Mouse (Mus musculus) forebrain, embryonic 15.5 days (tissue): ENCODE measurements at regions not wholly inside any gene's neighbourhood (a gene's known extent, or its start where the extent isn't known, plus 50 kb on each side); places are given as distances from the start of the nearest gene placed in this dataset. TPM values are rescaled to one million over a fixed set of nuclear protein-coding genes. Genes with fewer than 3 reads are reported as not detected.
A peak's percentile ranks its signal among the peaks of the same experiment; 100 is the strongest.
"Not testable (repeated sequence)": the region's sequence is repeated elsewhere in the genome, so short reads cannot be mapped to it uniquely, and the experiment has no call there.

Source experiments
- ATAC-seq: fragments of 200-750 bp; cut with Nextera tagmentation; replicated peaks from 2 replicates; pipeline ENCODE4 v1.8.0; 2017; ENCODE audit warnings: mild to moderate bottlenecking, moderate TSS enrichment, moderate library complexity
- H3K27ac ChIP-seq: fragments of 300-500 bp; sonication (generic); replicated peaks from 2 replicates; pipeline ENCODE4 v1.5.1; 2015; ENCODE audit warnings: mild to moderate bottlenecking, inconsistent platforms
- H3K27me3 ChIP-seq: fragments of 300-500 bp; sonication (generic); 2 replicates; pipeline ENCODE4 v1.6.1; 2015; ENCODE audit warnings: inconsistent platforms
- H3K36me3 ChIP-seq: fragments of 300-500 bp; sonication (generic); 2 replicates; pipeline ENCODE4 v1.6.1; 2015; ENCODE audit warnings: mild to moderate bottlenecking, inconsistent platforms
- H3K4me1 ChIP-seq: fragments of 300-500 bp; sonication (generic); 2 replicates; pipeline ENCODE4 v1.6.1; 2015; ENCODE audit warnings: inconsistent platforms
- H3K4me2 ChIP-seq: fragments of 300-500 bp; sonication (generic); replicated peaks from 2 replicates; pipeline ENCODE4 v1.6.1; 2015; ENCODE audit warnings: mild to moderate bottlenecking, inconsistent platforms
- H3K4me3 ChIP-seq: fragments of 300-500 bp; sonication (generic); 2 replicates; pipeline ENCODE4 v1.5.1; 2015; ENCODE audit warnings: mild to moderate bottlenecking, inconsistent platforms
- H3K9ac ChIP-seq: fragments of 300-500 bp; sonication (generic); replicated peaks from 2 replicates; pipeline ENCODE4 v1.6.1; 2015; ENCODE audit warnings: mild to moderate bottlenecking, inconsistent platforms
- H3K9me3 ChIP-seq: fragments of 300-500 bp; sonication (generic); 2 replicates; pipeline ENCODE4 v1.6.1; 2016; ENCODE audit warnings: inconsistent platforms
- WGBS: fragments of 180-500 bp; shearing (Covaris S2); methylation state at CpG from one replicate; pipeline ENCODE4 v1.1.7; 2015; ENCODE audit warnings: mixed read lengths; 5-methylcytosine and 5-hydroxymethylcytosine counted together
- microRNA-seq: library from miRNA; unstranded; fragments of <30 nt; microRNA quantifications from one replicate; pipeline ENCODE4, GENCODE M21; 2016

- not testable (repeated sequence) for H3K4me2 ChIP-seq, H3K4me1 ChIP-seq, H3K27ac ChIP-seq, H3K36me3 ChIP-seq, H3K4me3 ChIP-seq, H3K27me3 ChIP-seq, H3K9ac ChIP-seq, ATAC-seq, H3K9me3 ChIP-seq
- WGBS = 71% methylated on average over 2 of the region's 5 CpGs
Observed at GRCm38 (mm10) chr12:23216521-23216920, 563.5 kb downstream of the Gm10330 start.

GRCm38 (mm10) chr12:23189546-23189945 is 590.5 kb downstream of the Gm10330 start:
- H3K4me1 ChIP-seq, H3K36me3 ChIP-seq, H3K27ac ChIP-seq, H3K9me3 ChIP-seq, H3K27me3 ChIP-seq: not testable (repeated sequence)
- Histone ChIP-seq H3K4me3 (peak overlapping the region; percentile 42), H3K9ac (peak overlapping the region; percentile 35), H3K4me2 (peak overlapping the region; percentile 32)
- under 1% methylated on average over 41 of the region's 42 CpGs for WGBS
- peak; percentile 73 for ATAC-seq

- peak overlapping the region; percentile 35 for H3K9ac ChIP-seq
- not testable (repeated sequence) for H3K27me3 ChIP-seq, H3K36me3 ChIP-seq, ATAC-seq, H3K9me3 ChIP-seq, H3K4me1 ChIP-seq, H3K27ac ChIP-seq
- peak overlapping the region; percentile 32 for H3K4me2 ChIP-seq
- H3K4me3 ChIP-seq = peak overlapping the region; percentile 42
- 3% methylated on average over 49 of the region's 50 CpGs for WGBS
Observed at GRCm38 (mm10) chr12:23189110-23189509, 591.0 kb downstream of the Gm10330 start.

Small RNAs in the stretch of these regions (microRNA-seq; reads per million reads assigned to microRNA genes)
- not detected for gene Gm26140
